In genomic region chr12:112451826-112452225, GRCm38 (mm10) we compare ENCODE assay signal across 18 mouse cellular contexts. TPM values are rescaled to one million over a fixed set of nuclear protein-coding genes. Genes with fewer than 3 reads are reported as not detected.
"Had no signal": no experiment of that assay in that cellular context is flagged by ENCODE, and none has a peak within 500 bp of the region (broad histone marks: within the 10 kb centered on the region; RNA-seq: fewer than 3 reads in every experiment).

No protein-coding gene starts in this region.

- DNase-seq: lung, adult 18-20 months; lung, embryonic 14.5 days; lung, postnatal 10 days; lung, postnatal 4 days; right cerebral cortex, postnatal 14 days; right cerebral cortex, postnatal 4 days; spleen, adult 18-20 months; thymus, adult 18-20 months; thymus, postnatal 14 days; thymus, postnatal 36 days had no signal

- H3K9me3 ChIP-seq: neural tube, embryonic 12.5 days had no signal

- H3K4me1 ChIP-seq: liver, embryonic 12.5 days had no signal

- H3K36me3 ChIP-seq: liver, embryonic 12.5 days; midbrain, embryonic 12.5 days; neural tube, embryonic 12.5 days had no signal

- H3K27me3 ChIP-seq: liver, embryonic 12.5 days; neural tube, embryonic 12.5 days had no signal

- H3K27ac ChIP-seq: liver, embryonic 12.5 days; liver, embryonic 14.5 days; neural tube, embryonic 12.5 days had no signal

- H3K4me2 ChIP-seq: liver, embryonic 12.5 days; lung, embryonic 14.5 days; midbrain, embryonic 12.5 days; neural tube, embryonic 12.5 days had no signal

- H3K4me3 ChIP-seq: liver, embryonic 12.5 days; midbrain, embryonic 12.5 days; neural tube, embryonic 12.5 days had no signal

- ATAC-seq: liver, embryonic 12.5 days had no signal

- H3K9ac ChIP-seq: liver, embryonic 12.5 days; liver, embryonic 14.5 days; lung, embryonic 14.5 days; midbrain, embryonic 12.5 days; neural tube, embryonic 12.5 days had no signal

RNA-seq across cellular contexts. Expression of gene A530016L24Rik, which starts 37.4 kb away (rescaled TPM):
- total RNA-seq: megakaryocyte, adult 5-6 weeks; megakaryocyte-erythroid progenitor cell, adult 5-6 weeks; monocyte, adult 5-6 weeks; neutrophil, adult 5-6 weeks had no signal
- polyA plus RNA-seq: liver, embryonic 12.5 days; lung, embryonic 14.5 days; midbrain, embryonic 12.5 days had no signal
